Mouse (Mus musculus) ES-Bruce4 (cell line): Measurements from ENCODE around the gene Pdgfd. TPM values are rescaled to one million over a fixed set of nuclear protein-coding genes. Genes with fewer than 3 reads are reported as not detected.

Experiments
- H3K27ac ChIP-seq: 2 replicates; pipeline ENCODE4 v1.5.1; 2012; ENCODE audit warnings: low read length, inconsistent platforms; ENCODE audit not compliant: insufficient read depth
- H3K27me3 ChIP-seq: 2 replicates; pipeline ENCODE4 v1.6.1; 2012; ENCODE audit warnings: mild to moderate bottlenecking, low read length, inconsistent platforms; ENCODE audit not compliant: control insufficient read depth, poor library complexity, insufficient read depth, severe bottlenecking
- H3K36me3 ChIP-seq: 2 replicates; pipeline ENCODE4 v1.6.1; 2012; ENCODE audit warnings: inconsistent platforms, mild to moderate bottlenecking, low read length, moderate library complexity; ENCODE audit not compliant: control insufficient read depth, poor library complexity, insufficient read depth, severe bottlenecking
- H3K4me1 ChIP-seq: one replicate; pipeline ENCODE4 v1.8.1; 2011; ENCODE audit warnings: low read length; ENCODE audit not compliant: control insufficient read depth, insufficient read depth
- H3K4me3 ChIP-seq: 2 replicates; pipeline ENCODE4 v1.5.1; 2011; ENCODE audit warnings: low read depth, mild to moderate bottlenecking, low read length
- H3K9ac ChIP-seq: 2 replicates; pipeline ENCODE4 v1.6.1; 2012; ENCODE audit warnings: low read depth, mild to moderate bottlenecking, inconsistent platforms; ENCODE audit not compliant: poor library complexity, severe bottlenecking
- H3K9me3 ChIP-seq: replicated peaks from 2 replicates; pipeline ENCODE4 v1.6.1; 2012; ENCODE audit warnings: mild to moderate bottlenecking, low read length, inconsistent platforms; ENCODE audit not compliant: control insufficient read depth, poor library complexity, insufficient read depth, severe bottlenecking
- CTCF ChIP-seq: IDR thresholded peaks from one replicate; pipeline ENCODE4 v1.8.1; 2011; ENCODE audit warnings: low read depth, low read length
- EP300 ChIP-seq: IDR thresholded peaks from 2 replicates; pipeline ENCODE4 v1.6.1; 2011; ENCODE audit warnings: low read depth, low read length; ENCODE audit not compliant: insufficient read depth
- POLR2A ChIP-seq: IDR thresholded peaks from one replicate; pipeline ENCODE4 v1.8.1; 2011; ENCODE audit warnings: low read length; ENCODE audit not compliant: insufficient read depth
- polyA plus RNA-seq: library from polyadenylated mRNA; stranded (reverse); fragments of >200 nt; gene quantifications from 2 replicates; pipeline ENCODE4 v1.2.4, GENCODE M21; 2011; ENCODE audit warnings: low read depth; ENCODE audit not compliant: missing spikeins, insufficient read depth, insufficient read length

Pdgfd gene
- polyA plus RNA-seq, 1 experiment: 1.0 TPM

DNA sequence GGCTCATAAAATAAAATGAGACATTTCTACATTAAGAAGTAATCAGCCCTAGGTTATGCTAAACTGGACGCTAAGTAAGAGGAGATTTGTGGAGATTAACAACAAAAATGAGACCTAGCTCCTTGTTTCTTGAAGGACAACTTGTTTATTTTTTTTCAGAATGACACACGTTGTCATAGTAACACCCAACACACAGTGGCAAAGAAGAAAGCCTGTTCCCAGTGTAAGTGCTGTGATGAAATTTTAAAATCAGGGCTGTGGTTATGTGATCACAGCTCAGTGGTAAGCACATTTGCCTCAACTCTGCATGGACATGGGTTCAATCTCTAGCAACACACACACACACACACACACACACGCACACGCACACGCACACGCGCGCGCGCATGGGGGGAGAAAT is 174.5 kb downstream of the Pdgfd start:
- Histone ChIP-seq H3K27ac (no peak overlapping the region), H3K9ac (no peak overlapping the region), H3K27me3 (no peaks in the 10 kb centered on the region), H3K4me3 (no peak overlapping the region), H3K4me1 (no peaks in the 10 kb centered on the region), H3K36me3 (no peaks in the 10 kb centered on the region), H3K9me3 (no peaks in the 10 kb centered on the region)
- TF ChIP-seq CTCF: no peak
- TF ChIP-seq EP300: no peak
- TF ChIP-seq POLR2A: no peak

DNA sequence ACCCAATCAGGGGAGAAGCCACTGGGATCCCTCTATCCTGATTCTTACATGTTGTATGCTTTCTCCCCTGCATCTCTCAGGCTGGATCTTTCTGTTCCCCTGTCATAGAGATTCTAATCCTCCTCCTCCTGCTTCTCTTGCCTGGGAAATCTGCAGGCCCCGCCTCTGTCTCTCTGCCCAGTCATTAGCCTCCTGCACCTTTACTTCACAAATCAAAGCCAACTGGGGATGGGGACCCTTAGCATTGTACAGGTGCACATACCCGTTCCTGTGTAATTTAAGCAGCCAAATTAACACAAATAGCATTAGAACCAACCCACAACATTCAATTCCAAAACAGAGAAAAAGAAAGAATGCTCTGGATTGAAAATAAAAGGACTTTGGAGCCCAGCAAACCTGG is 176.1 kb downstream of the Pdgfd start:
- no peak overlapping the region for H3K27ac ChIP-seq
- no peak for TF ChIP-seq EP300
- TF ChIP-seq CTCF: no peak
- TF ChIP-seq POLR2A: no peak
- no peaks in the 10 kb centered on the region for H3K36me3 ChIP-seq
- no peak overlapping the region for H3K9ac ChIP-seq
- H3K4me1 ChIP-seq: no peaks in the 10 kb centered on the region
- H3K27me3 ChIP-seq: no peaks in the 10 kb centered on the region
- H3K9me3 ChIP-seq: no peaks in the 10 kb centered on the region
- no peak overlapping the region for H3K4me3 ChIP-seq

DNA sequence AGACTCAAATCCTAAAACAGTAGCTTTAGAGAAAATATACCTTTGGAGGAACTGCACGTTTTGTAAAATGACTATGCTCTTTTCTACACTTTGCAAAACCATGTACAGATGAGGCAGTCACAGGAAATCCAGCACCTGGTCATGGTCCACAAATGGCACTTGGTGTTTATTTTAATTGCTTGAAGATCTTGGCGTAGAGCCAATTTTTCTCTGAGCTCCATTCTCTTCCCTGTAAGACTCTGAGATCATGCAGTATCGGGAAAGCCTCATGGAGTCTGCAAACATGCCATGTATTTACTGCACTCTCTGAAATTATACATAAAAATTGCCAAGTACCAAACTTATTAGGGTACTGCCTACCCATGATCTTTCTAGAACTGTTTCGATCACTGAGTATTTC is 176.5 kb downstream of the Pdgfd start:
- Histone ChIP-seq H3K27ac (no peak overlapping the region), H3K4me1 (no peaks in the 10 kb centered on the region), H3K4me3 (no peak overlapping the region), H3K9me3 (no peaks in the 10 kb centered on the region), H3K36me3 (no peaks in the 10 kb centered on the region), H3K9ac (no peak overlapping the region), H3K27me3 (no peaks in the 10 kb centered on the region)
- TF ChIP-seq POLR2A (no peak), EP300 (no peak), CTCF (no peak)

- Histone ChIP-seq H3K4me1 (no peaks in the 10 kb centered on the region), H3K27ac (no peak overlapping the region), H3K9ac (no peak overlapping the region), H3K9me3 (no peaks in the 10 kb centered on the region), H3K27me3 (no peaks in the 10 kb centered on the region), H3K4me3 (no peak overlapping the region), H3K36me3 (no peaks in the 10 kb centered on the region)
- TF ChIP-seq CTCF (no peak), EP300 (no peak), POLR2A (no peak)
Observed at GRCm38 (mm10) chr9:6345366-6345765, 177.0 kb downstream of the Pdgfd start.

GRCm38 (mm10) chr9:6353257-6353960 is 185.0 kb downstream of the Pdgfd start:
- Histone ChIP-seq H3K27ac (no peak overlapping the region), H3K4me3 (no peak overlapping the region), H3K36me3 (no peaks in the 10 kb centered on the region), H3K27me3 (no peaks in the 10 kb centered on the region), H3K9me3 (no peaks in the 10 kb centered on the region), H3K4me1 (no peaks in the 10 kb centered on the region), H3K9ac (no peak overlapping the region)
- TF ChIP-seq CTCF (no peak), POLR2A (no peak), EP300 (no peak)

- no peak overlapping the region for H3K27ac ChIP-seq
- TF ChIP-seq EP300 (no peak), POLR2A (no peak), CTCF (no peak)
- no peak overlapping the region for H3K4me3 ChIP-seq
- H3K27me3 ChIP-seq: no peaks in the 10 kb centered on the region
- no peaks in the 10 kb centered on the region for H3K9me3 ChIP-seq
- no peaks in the 10 kb centered on the region for H3K36me3 ChIP-seq
- no peak overlapping the region for H3K9ac ChIP-seq
- H3K4me1 ChIP-seq: no peaks in the 10 kb centered on the region
Observed at GRCm38 (mm10) chr9:6360795-6361194, 192.4 kb downstream of the Pdgfd start.
